Mouse (Mus musculus) myocyte (in vitro differentiated cells): ENCODE measurements around the gene Glipr1l2.

Experiments used
- CEBPB ChIP-seq: IDR thresholded peaks from 2 replicates; pipeline ENCODE4 v1.6.1; 2011; ENCODE audit warnings: mild to moderate bottlenecking, moderate library complexity; ENCODE audit not compliant: poor library complexity, insufficient read depth, severe bottlenecking
- E2F4 ChIP-seq: IDR thresholded peaks from one replicate; pipeline ENCODE4 v1.6.1; 2011; ENCODE audit warnings: mild to moderate bottlenecking, control low read depth, moderate library complexity; ENCODE audit not compliant: insufficient read depth
- MAX ChIP-seq: IDR thresholded peaks from one replicate; pipeline ENCODE4 v1.6.1; 2011; ENCODE audit warnings: low read depth, mild to moderate bottlenecking, control low read depth
- MYOD1 ChIP-seq, 3 experiments: IDR thresholded peaks; one replicate each; pipeline ENCODE4 v1.6.1; 2011; ENCODE audit warnings: control low read depth in 2 of 3, low read depth in 2 of 3, mild to moderate bottlenecking in 2 of 3, moderate library complexity in 1 of 3; ENCODE audit not compliant: insufficient read length in 2 of 3, control insufficient read depth in 1 of 3
- MYOG ChIP-seq, 3 experiments: IDR thresholded peaks; one replicate each; pipeline ENCODE4 v1.6.1; 2011; ENCODE audit warnings: control low read depth in 2 of 3, low read depth in 2 of 3, mild to moderate bottlenecking in 2 of 3; ENCODE audit not compliant: insufficient read length in 2 of 3, control insufficient read depth in 1 of 3, insufficient read depth in 1 of 3
- POLR2A ChIP-seq: IDR thresholded peaks from one replicate; pipeline ENCODE4 v1.6.1; 2011; ENCODE audit warnings: low read depth, mild to moderate bottlenecking, control low read depth, moderate library complexity; ENCODE audit not compliant: insufficient read length
- POLR2AphosphoS2 ChIP-seq: IDR thresholded peaks from one replicate; pipeline ENCODE4 v1.6.1; 2011; ENCODE audit warnings: low read depth, control low read depth; ENCODE audit not compliant: insufficient read length
- REST ChIP-seq: IDR thresholded peaks from one replicate; pipeline ENCODE4 v1.6.1; 2011; ENCODE audit warnings: mild to moderate bottlenecking, control low read depth, moderate library complexity; ENCODE audit not compliant: insufficient read depth, insufficient read length
- SRF ChIP-seq: IDR thresholded peaks from one replicate; pipeline ENCODE4 v1.6.1; 2011; ENCODE audit warnings: low read depth; ENCODE audit not compliant: control insufficient read depth, insufficient read length
- TCF12 ChIP-seq: IDR thresholded peaks from one replicate; pipeline ENCODE4 v1.6.1; 2011; ENCODE audit warnings: mild to moderate bottlenecking, control low read depth; ENCODE audit not compliant: poor library complexity, insufficient read depth, severe bottlenecking
- TCF3 ChIP-seq: IDR thresholded peaks from one replicate; pipeline ENCODE4 v1.6.1; 2011; ENCODE audit warnings: low read depth, control low read depth; ENCODE audit not compliant: insufficient read length
- USF1 ChIP-seq: IDR thresholded peaks from one replicate; pipeline ENCODE4 v1.6.1; 2011; ENCODE audit warnings: low read depth, mild to moderate bottlenecking, control low read depth, moderate library complexity

GRCm38 (mm10) chr10:112083157-112083556 lies at the start of gene Glipr1l2:
- TF ChIP-seq POLR2A, result no peak
- TF ChIP-seq USF1, result no peak
- TF ChIP-seq SRF, result no peak
- TF ChIP-seq MAX, result no peak
- TF ChIP-seq POLR2AphosphoS2, result no peak
- no peak for TF ChIP-seq CEBPB
- TF ChIP-seq MYOG (IDR thresholded peaks at IDR 0.05; ENCODE audit: control insufficient read depth in 1 of 3, insufficient read depth in 1 of 3, insufficient read length in 2 of 3, low read depth in 2 of 3), result no peak
- no peak for TF ChIP-seq MYOD1 (IDR thresholded peaks at IDR 0.05; ENCODE audit: control insufficient read depth in 1 of 3, insufficient read length in 2 of 3, low read depth in 2 of 3)
- no peak for TF ChIP-seq TCF3
- no peak for TF ChIP-seq E2F4
- TF ChIP-seq TCF12, result no peak
- no peak for TF ChIP-seq REST
